Mouse (Mus musculus): ENCODE data around the gene Olfr527.

GRCm38 (mm10) chr7:140296876-140297275 lies 36.9 kb upstream of the Olfr527 start:
- TF ChIP-seq POLR2A (IDR thresholded peaks at IDR 0.05; ENCODE audit: extremely low read depth, insufficient read depth, low read length) (no peak), CTCF (IDR thresholded peaks at IDR 0.05; ENCODE audit: low read depth, low read length) (no peak)

Data from liver, adult 2 months (tissue).